Mouse (Mus musculus) kidney, postnatal 0 days (tissue): ENCODE results near the gene Ndufb4. TPM values are rescaled to one million over a fixed set of nuclear protein-coding genes. Genes with fewer than 3 reads are reported as not detected.

Experiments used
- ATAC-seq: fragments of 200-750 bp; cut with Nextera tagmentation; replicated peaks from 2 replicates; pipeline ENCODE4 v1.8.0; 2017; ENCODE audit warnings: low read depth, moderate number of reproducible peaks, moderate TSS enrichment, moderate library complexity; ENCODE audit not compliant: low FRiP score
- DNase-seq: peaks from one replicate; pipeline ENCODE4 v3.0.0-alpha.2; 2016; ENCODE audit warnings: low spot score
- H3K27ac ChIP-seq: fragments of 300-500 bp; sonication (generic); 2 replicates; pipeline ENCODE4 v1.5.1; 2014; ENCODE audit warnings: mild to moderate bottlenecking
- H3K27me3 ChIP-seq: fragments of 300-500 bp; sonication (generic); 2 replicates; pipeline ENCODE4 v1.6.1; 2014; ENCODE audit warnings: low read length, mixed read lengths; ENCODE audit not compliant: insufficient read depth
- H3K36me3 ChIP-seq: fragments of 300-500 bp; sonication (generic); 2 replicates; pipeline ENCODE4 v1.6.1; 2014; ENCODE audit warnings: low read length, mixed read lengths; ENCODE audit not compliant: insufficient read depth
- H3K4me1 ChIP-seq: fragments of 300-500 bp; sonication (generic); replicated peaks from 2 replicates; pipeline ENCODE4 v1.6.1; 2014; ENCODE audit warnings: antibody characterized with exemption, low read length, mixed read lengths; ENCODE audit not compliant: insufficient read depth
- H3K4me2 ChIP-seq: fragments of 300-500 bp; sonication (generic); 2 replicates; pipeline ENCODE4 v1.6.1; 2014; ENCODE audit warnings: mild to moderate bottlenecking, low read length, moderate library complexity, mixed read lengths
- H3K4me3 ChIP-seq: fragments of 300-500 bp; sonication (generic); replicated peaks from 2 replicates; pipeline ENCODE4 v1.5.1; 2014; ENCODE audit warnings: low read depth, low read length
- H3K9ac ChIP-seq: fragments of 300-500 bp; sonication (generic); 2 replicates; pipeline ENCODE4 v1.6.1; 2014; ENCODE audit warnings: low read depth, low read length
- H3K9me3 ChIP-seq: fragments of 300-500 bp; sonication (generic); replicated peaks from 2 replicates; pipeline ENCODE4 v1.6.1; 2016; ENCODE audit warnings: low read length, inconsistent platforms, mixed read lengths
- CTCF ChIP-seq: IDR thresholded peaks from 2 replicates; pipeline ENCODE4 v1.5.1; 2016; ENCODE audit warnings: antibody characterized with exemption, low read depth, mild to moderate bottlenecking, moderate library complexity
- WGBS: fragments of 180-500 bp; shearing (Covaris S2); extraction: QIAGEN DNeasy Blood & Tissue Kit; methylation state at CpG from one replicate; pipeline ENCODE4 v1.1.7; 2014; 5-methylcytosine and 5-hydroxymethylcytosine counted together
- polyA plus RNA-seq: library from polyadenylated mRNA; unstranded; fragments of >200 nt; fragmentation: Nextera tagmentation; extraction: Ambion mirVana; gene quantifications from 2 replicates; pipeline ENCODE4 v1.2.1, GENCODE M21; 2015

The Ndufb4 gene
- polyA plus RNA-seq, 1 experiment from 2014 or later: 159 TPM

DNA sequence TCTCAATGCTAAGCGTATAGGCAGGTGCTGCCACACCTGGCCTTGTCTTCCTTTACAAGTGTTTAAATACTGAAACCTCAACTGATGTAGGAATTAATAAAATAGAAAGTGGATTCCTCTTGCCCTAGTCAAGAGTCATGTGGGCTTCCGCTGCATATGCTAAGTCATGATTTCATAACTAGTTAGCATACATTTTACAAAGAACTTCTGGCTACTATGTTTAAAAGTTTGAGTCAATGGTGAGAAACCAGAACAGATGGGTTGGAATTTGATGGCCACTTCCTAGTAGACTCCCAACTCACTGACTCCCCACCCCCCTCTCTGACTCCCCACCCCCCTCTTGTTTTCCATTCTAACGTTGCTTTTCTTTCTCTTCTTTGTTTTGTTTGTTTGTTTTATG lies 54.9 kb downstream of the Ndufb4 start:
- no peak for ATAC-seq
- H3K9ac ChIP-seq: no peak overlapping the region
- no peak for DNase-seq
- WGBS: 73% methylated on average over 3 of the region's 3 CpGs
- no peak for TF ChIP-seq CTCF
- H3K9me3 ChIP-seq: no peaks in the 10 kb centered on the region
- no peaks in the 10 kb centered on the region for H3K36me3 ChIP-seq
- H3K4me2 ChIP-seq: no peak overlapping the region
- no peak overlapping the region for H3K4me3 ChIP-seq
- no peaks in the 10 kb centered on the region for H3K4me1 ChIP-seq
- no peaks in the 10 kb centered on the region for H3K27me3 ChIP-seq
- H3K27ac ChIP-seq: no peak overlapping the region

- Histone ChIP-seq H3K9me3 (no peaks in the 10 kb centered on the region), H3K36me3 (no peaks in the 10 kb centered on the region), H3K4me2 (no peak overlapping the region), H3K9ac (no peak overlapping the region), H3K27me3 (no peaks in the 10 kb centered on the region), H3K27ac (no peak overlapping the region), H3K4me3 (no peak overlapping the region), H3K4me1 (no peaks in the 10 kb centered on the region)
- no peak for TF ChIP-seq CTCF
- WGBS: 71% methylated on average over 7 of the region's 7 CpGs
- ATAC-seq (no peak), DNase-seq (no peak)
Measured at GRCm38 (mm10) chr16:37598463-37598862, 55.8 kb downstream of the Ndufb4 start.

GRCm38 (mm10) chr16:37597412-37597811 lies 56.8 kb downstream of the Ndufb4 start:
- no peak overlapping the region for H3K4me2 ChIP-seq
- no peak for DNase-seq
- no peaks in the 10 kb centered on the region for H3K9me3 ChIP-seq
- no peak overlapping the region for H3K4me3 ChIP-seq
- H3K9ac ChIP-seq: no peak overlapping the region
- no peak overlapping the region for H3K27ac ChIP-seq
- ATAC-seq: no peak
- no peaks in the 10 kb centered on the region for H3K36me3 ChIP-seq
- no peak for TF ChIP-seq CTCF
- no peaks in the 10 kb centered on the region for H3K4me1 ChIP-seq
- no peaks in the 10 kb centered on the region for H3K27me3 ChIP-seq
- 74% methylated on average over 5 of the region's 5 CpGs for WGBS

Other genes starting within 250 kb of the Ndufb4 start
- gene Gtf2e1, start 114.7 kb downstream of the Ndufb4 start, polyA plus RNA-seq: 17.9 TPM in 2 replicates
- gene Rabl3, start 114.6 kb downstream of the Ndufb4 start, polyA plus RNA-seq: 20.7 and 21.4 TPM in 2 replicates
- gene Hgd, start 74.3 kb downstream of the Ndufb4 start, polyA plus RNA-seq: 43.6 and 51.7 TPM in 2 replicates
- 641 and 681 TPM in 2 replicates for gene Fstl1, start 122.4 kb upstream of the Ndufb4 start, polyA plus RNA-seq
- 1.9 and 2.8 TPM in 2 replicates for gene Gm36028, start 206.7 kb upstream of the Ndufb4 start, polyA plus RNA-seq
- gene Lrrc58, start 213.9 kb upstream of the Ndufb4 start, polyA plus RNA-seq: 54.1 and 58.8 TPM in 2 replicates